Mouse (Mus musculus) lung, embryonic 15.5 days (tissue): ENCODE measurements around the gene Canx. TPM values are rescaled to one million over a fixed set of nuclear protein-coding genes. Genes with fewer than 3 reads are reported as not detected.

Experiments used
- ATAC-seq: fragments of 200-750 bp; cut with Nextera tagmentation; 2 replicates; pipeline ENCODE4 v1.8.0; 2017; ENCODE audit warnings: moderate number of reproducible peaks, borderline replicate concordance; ENCODE audit not compliant: low FRiP score, low TSS enrichment; ENCODE audit errors: extremely low read depth
- H3K27ac ChIP-seq: fragments of 300-500 bp; sonication (generic); 2 replicates; pipeline ENCODE4 v1.5.1; 2015; ENCODE audit warnings: moderate library complexity, mild to moderate bottlenecking, inconsistent platforms
- H3K27me3 ChIP-seq: fragments of 300-500 bp; sonication (generic); 2 replicates; pipeline ENCODE4 v1.6.1; 2015; ENCODE audit warnings: inconsistent platforms
- H3K36me3 ChIP-seq: fragments of 300-500 bp; sonication (generic); 2 replicates; pipeline ENCODE4 v1.6.1; 2015; ENCODE audit warnings: inconsistent platforms
- H3K4me1 ChIP-seq: fragments of 300-500 bp; sonication (generic); 2 replicates; pipeline ENCODE4 v1.6.1; 2015; ENCODE audit warnings: inconsistent platforms
- H3K4me2 ChIP-seq: fragments of 300-500 bp; sonication (generic); 2 replicates; pipeline ENCODE4 v1.6.1; 2015; ENCODE audit warnings: inconsistent platforms, mild to moderate bottlenecking, moderate library complexity
- H3K4me3 ChIP-seq: fragments of 300-500 bp; sonication (generic); 2 replicates; pipeline ENCODE4 v1.5.1; 2015; ENCODE audit warnings: mild to moderate bottlenecking, inconsistent platforms
- H3K9ac ChIP-seq: fragments of 300-500 bp; sonication (generic); 2 replicates; pipeline ENCODE4 v1.6.1; 2015; ENCODE audit warnings: inconsistent platforms
- H3K9me3 ChIP-seq: fragments of 300-500 bp; sonication (generic); 2 replicates; pipeline ENCODE4 v1.6.1; 2016; ENCODE audit warnings: inconsistent platforms
- WGBS: fragments of 180-500 bp; shearing (Covaris S2); methylation state at CpG from one replicate; pipeline ENCODE4 v1.1.7; 2015; 5-methylcytosine and 5-hydroxymethylcytosine counted together
- polyA plus RNA-seq: library from polyadenylated mRNA; unstranded; fragments of >200 nt; fragmentation: Nextera tagmentation; extraction: Ambion mirVana; gene quantifications from 2 replicates; pipeline ENCODE4 v1.2.1, GENCODE M21; 2015

The Canx gene
- polyA plus RNA-seq, 1 experiment from 2014 or later: 360 TPM

- peak; percentile 67 for ATAC-seq
- Histone ChIP-seq H3K36me3 (no peaks in the 10 kb centered on the region), H3K9me3 (no peaks in the 10 kb centered on the region), H3K27ac (peak overlapping the region; percentile 83), H3K4me1 (no peaks in the 10 kb centered on the region), H3K9ac (peak overlapping the region; percentile 40), H3K4me2 (peak overlapping the region; percentile 96), H3K4me3 (peak overlapping the region; percentile 60), H3K27me3 (peaks cover 8% of the 10 kb centered on the region)
- WGBS: 1% methylated on average over 74 of the region's 74 CpGs
Observed at GRCm38 (mm10) chr11:50358950-50359861, 33.7 kb upstream of the Canx start.

- Histone ChIP-seq H3K27ac (no peak overlapping the region), H3K4me2 (no peak overlapping the region), H3K36me3 (no peaks in the 10 kb centered on the region), H3K4me3 (no peak overlapping the region), H3K4me1 (no peaks in the 10 kb centered on the region), H3K9me3 (no peaks in the 10 kb centered on the region), H3K9ac (no peak overlapping the region), H3K27me3 (peaks cover 8% of the 10 kb centered on the region)
- WGBS: 52% methylated on average over 1 of the region's 1 CpGs
- ATAC-seq: no peak
Observed at GRCm38 (mm10) chr11:50355395-50355794, 29.9 kb upstream of the Canx start.

- peaks cover 8% of the 10 kb centered on the region for H3K27me3 ChIP-seq
- no peaks in the 10 kb centered on the region for H3K9me3 ChIP-seq
- WGBS: 70% methylated on average over 3 of the region's 3 CpGs
- H3K36me3 ChIP-seq: no peaks in the 10 kb centered on the region
- ATAC-seq: no peak
- H3K4me3 ChIP-seq: no peak overlapping the region
- no peak overlapping the region for H3K27ac ChIP-seq
- no peak overlapping the region for H3K9ac ChIP-seq
- no peak overlapping the region for H3K4me2 ChIP-seq
- H3K4me1 ChIP-seq: no peaks in the 10 kb centered on the region
Observed at GRCm38 (mm10) chr11:50354851-50355250, 29.4 kb upstream of the Canx start.

GRCm38 (mm10) chr11:50354162-50354561, 28.7 kb upstream of the Canx start, which contains the start of gene Cby3:
Gene Cby3, plus strand, starts transcription at chr11:50354462.
- H3K9ac ChIP-seq: no peak within 1 kb of the TSS
- no peak within 1 kb of the TSS for H3K4me3 ChIP-seq
- no peaks in the 10 kb centered on the region for H3K9me3 ChIP-seq
- H3K27ac ChIP-seq: no peak within 1 kb of the TSS
- H3K36me3 ChIP-seq: no peaks in the 10 kb centered on the region
- no peak within 1 kb of the TSS for H3K4me2 ChIP-seq
- peaks cover 8% of the 10 kb centered on the region for H3K27me3 ChIP-seq
- no peak for ATAC-seq
- H3K4me1 ChIP-seq: no peaks in the 10 kb centered on the region

GRCm38 (mm10) chr11:50352177-50352576, 26.7 kb upstream of the Canx start:
- H3K4me3 ChIP-seq: no peak overlapping the region
- no peaks in the 10 kb centered on the region for H3K36me3 ChIP-seq
- H3K27ac ChIP-seq: no peak overlapping the region
- no peaks in the 10 kb centered on the region for H3K9me3 ChIP-seq
- no peak overlapping the region for H3K4me2 ChIP-seq
- H3K27me3 ChIP-seq: no peaks in the 10 kb centered on the region
- ATAC-seq: no peak
- no peak overlapping the region for H3K9ac ChIP-seq
- WGBS: 88% methylated on average over 2 of the region's 2 CpGs
- no peaks in the 10 kb centered on the region for H3K4me1 ChIP-seq

- H3K27ac ChIP-seq: no peak overlapping the region
- ATAC-seq: no peak
Observed at GRCm38 (mm10) chr11:50346256-50347032, 21.0 kb upstream of the Canx start.

GRCm38 (mm10) chr11:50345486-50345885, 20.0 kb upstream of the Canx start:
- Histone ChIP-seq H3K9ac (no peak overlapping the region), H3K9me3 (no peaks in the 10 kb centered on the region), H3K4me1 (no peaks in the 10 kb centered on the region), H3K27me3 (no peaks in the 10 kb centered on the region), H3K4me2 (no peak overlapping the region), H3K4me3 (no peak overlapping the region), H3K27ac (no peak overlapping the region), H3K36me3 (no peaks in the 10 kb centered on the region)
- 60% methylated on average over 4 of the region's 4 CpGs for WGBS
- ATAC-seq: no peak

More at GRCm38 (mm10) chr11:50346256-50347032, 21.0 kb upstream of the Canx start:
- WGBS: 84% methylated on average over 9 of the region's 9 CpGs
- H3K4me1 ChIP-seq: no peaks in the 10 kb centered on the region
- H3K27me3 ChIP-seq: no peaks in the 10 kb centered on the region
- H3K9me3 ChIP-seq: no peaks in the 10 kb centered on the region
- H3K36me3 ChIP-seq: no peaks in the 10 kb centered on the region
- no peak overlapping the region for H3K4me2 ChIP-seq
- H3K9ac ChIP-seq: no peak overlapping the region
- H3K4me3 ChIP-seq: no peak overlapping the region

GRCm38 (mm10) chr11:50336891-50337290, 11.4 kb upstream of the Canx start:
- Histone ChIP-seq H3K27ac (no peak overlapping the region), H3K36me3 (no peaks in the 10 kb centered on the region), H3K9ac (no peak overlapping the region), H3K4me2 (no peak overlapping the region), H3K27me3 (no peaks in the 10 kb centered on the region), H3K9me3 (no peaks in the 10 kb centered on the region), H3K4me1 (no peaks in the 10 kb centered on the region), H3K4me3 (no peak overlapping the region)
- WGBS: 63% methylated on average over 4 of the region's 4 CpGs
- no peak for ATAC-seq

- Histone ChIP-seq H3K27me3 (no peaks in the 10 kb centered on the region), H3K27ac (no peak overlapping the region), H3K4me1 (no peaks in the 10 kb centered on the region), H3K9me3 (no peaks in the 10 kb centered on the region), H3K36me3 (no peaks in the 10 kb centered on the region), H3K9ac (no peak overlapping the region), H3K4me2 (no peak overlapping the region), H3K4me3 (no peak overlapping the region)
- 42% methylated on average over 1 of the region's 1 CpGs for WGBS
- no peak for ATAC-seq
Observed at GRCm38 (mm10) chr11:50336126-50336525, 10.7 kb upstream of the Canx start.

GRCm38 (mm10) chr11:50333181-50333580, 7.7 kb upstream of the Canx start:
- Histone ChIP-seq H3K9me3 (no peaks in the 10 kb centered on the region), H3K36me3 (no peaks in the 10 kb centered on the region), H3K4me3 (no peak overlapping the region), H3K27ac (no peak overlapping the region), H3K4me1 (no peaks in the 10 kb centered on the region), H3K9ac (no peak overlapping the region), H3K27me3 (no peaks in the 10 kb centered on the region), H3K4me2 (no peak overlapping the region)
- 65% methylated on average over 3 of the region's 3 CpGs for WGBS
- ATAC-seq: no peak

- Histone ChIP-seq H3K4me3 (no peak overlapping the region), H3K9ac (no peak overlapping the region), H3K9me3 (no peaks in the 10 kb centered on the region), H3K27ac (no peak overlapping the region), H3K36me3 (no peaks in the 10 kb centered on the region), H3K4me2 (no peak overlapping the region), H3K27me3 (no peaks in the 10 kb centered on the region), H3K4me1 (peaks cover 6% of the 10 kb centered on the region)
- WGBS: 90% methylated on average over 1 of the region's 1 CpGs
- no peak for ATAC-seq
Observed at GRCm38 (mm10) chr11:50329378-50329777, 3.9 kb upstream of the Canx start.

GRCm38 (mm10) chr11:50328075-50328625, 2.7 kb upstream of the Canx start:
- H3K4me3 ChIP-seq: no peak overlapping the region
- no peak overlapping the region for H3K9ac ChIP-seq
- no peak overlapping the region for H3K4me2 ChIP-seq
- no peak for ATAC-seq
- H3K27me3 ChIP-seq: no peaks in the 10 kb centered on the region
- H3K27ac ChIP-seq: no peak overlapping the region
- WGBS: 79% methylated on average over 3 of the region's 3 CpGs
- H3K36me3 ChIP-seq: no peaks in the 10 kb centered on the region
- H3K4me1 ChIP-seq: peaks cover 12% of the 10 kb centered on the region
- no peaks in the 10 kb centered on the region for H3K9me3 ChIP-seq
